Mouse (Mus musculus) neural tube, embryonic 10.5 days (tissue): Measurements from ENCODE around the gene Dpy30.

ENCODE experiments used
- DNase-seq: peaks from one replicate; pipeline ENCODE4 v3.0.0-alpha.2; 2017; ENCODE audit warnings: low spot score; ENCODE audit errors: extremely low spot score

Dpy30 gene

GRCm38 (mm10) chr17:74265636-74266035 is 58.1 kb downstream of the Dpy30 start:
- DNase-seq: no peak

GRCm38 (mm10) chr17:74265156-74265505 is 58.6 kb downstream of the Dpy30 start:
- peak; percentile 18 for DNase-seq

- no peak for DNase-seq
These were observed 59.2 kb downstream of the Dpy30 start for GRCm38 (mm10) chr17:74264333-74265155.

DNA sequence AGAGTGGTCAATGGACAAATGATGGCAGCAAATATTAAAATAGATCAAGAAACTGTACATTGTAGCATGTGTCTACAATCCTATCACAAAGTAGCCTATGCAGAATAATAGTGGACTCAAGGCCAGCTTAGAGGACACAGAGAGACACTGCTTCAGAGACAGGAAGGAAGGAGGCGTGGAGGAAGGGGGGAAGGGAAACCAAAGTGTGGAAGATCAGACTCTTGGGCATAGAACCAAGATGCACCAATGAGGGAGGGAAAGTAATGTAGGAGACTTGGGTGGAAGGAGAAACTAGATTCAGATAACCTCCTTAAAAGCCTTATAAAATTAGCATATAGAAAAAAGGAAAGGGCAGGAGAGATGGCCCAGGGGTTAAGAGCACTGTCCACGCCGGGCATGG is 61.3 kb downstream of the Dpy30 start:
- no peak for DNase-seq
